Mouse (Mus musculus): ENCODE data around the gene Arsg.

DNA sequence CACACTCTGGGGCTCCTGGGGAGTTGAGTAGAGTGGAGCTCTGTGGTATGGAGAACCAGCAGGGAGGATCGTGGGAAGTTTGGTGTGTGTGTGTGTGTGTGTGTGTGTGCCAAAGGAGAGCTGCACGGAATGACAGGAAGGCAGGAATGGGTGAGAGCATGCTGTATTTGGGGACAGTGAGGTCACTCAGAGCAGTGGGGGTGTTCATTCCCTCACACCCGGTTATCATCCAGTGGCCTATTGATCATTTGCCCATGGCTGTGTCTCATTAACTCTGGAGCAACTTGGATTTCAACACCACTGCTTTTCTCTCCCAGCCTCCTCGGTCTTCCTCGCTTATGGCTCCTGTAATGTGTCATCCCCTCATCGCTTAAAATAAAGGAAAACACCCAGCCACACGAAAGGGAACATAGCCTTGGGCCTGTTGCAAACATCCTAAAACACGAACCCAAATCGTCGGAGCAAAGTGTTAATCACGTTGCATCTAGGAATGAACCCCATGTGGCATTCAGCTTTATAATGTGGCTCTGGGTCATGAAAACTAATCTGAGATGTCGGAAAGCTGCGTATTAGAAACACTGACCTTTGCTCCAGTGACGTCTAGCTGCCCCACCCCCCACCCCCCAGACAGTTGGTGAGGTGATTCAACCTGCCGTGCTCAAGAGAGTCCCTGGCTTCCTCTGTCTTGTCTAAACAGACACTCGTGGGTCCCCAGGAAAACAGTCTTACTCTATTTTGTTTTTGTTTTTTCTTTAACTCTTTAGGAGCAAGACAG, 4.6 kb downstream of the Arsg start:
- TF ChIP-seq POLR2A (IDR thresholded peaks at IDR 0.05; ENCODE audit: insufficient read length, low read depth), result no peak
- TF ChIP-seq MYOG (IDR thresholded peaks at IDR 0.05; ENCODE audit: control insufficient read depth in 1 of 3, insufficient read depth in 1 of 3, insufficient read length in 2 of 3, low read depth in 2 of 3), result no peak
- no peak for TF ChIP-seq POLR2AphosphoS2 (IDR thresholded peaks at IDR 0.05; ENCODE audit: insufficient read length, low read depth)
- TF ChIP-seq MYOD1 (IDR thresholded peaks at IDR 0.05; ENCODE audit: control insufficient read depth in 1 of 3, insufficient read length in 2 of 3, low read depth in 2 of 3), result no peak
- no peak for TF ChIP-seq USF1 (IDR thresholded peaks at IDR 0.05; ENCODE audit: low read depth)
- TF ChIP-seq MAX (IDR thresholded peaks at IDR 0.05; ENCODE audit: low read depth), result no peak
